Mouse (Mus musculus): ENCODE data around the gene Crtac1. TPM values are rescaled to one million over a fixed set of nuclear protein-coding genes. Genes with fewer than 3 reads are reported as not detected.

Crtac1 gene
- total RNA-seq, 2 experiments from 2014 or later, result 0.17 TPM; not detected in 1

DNA sequence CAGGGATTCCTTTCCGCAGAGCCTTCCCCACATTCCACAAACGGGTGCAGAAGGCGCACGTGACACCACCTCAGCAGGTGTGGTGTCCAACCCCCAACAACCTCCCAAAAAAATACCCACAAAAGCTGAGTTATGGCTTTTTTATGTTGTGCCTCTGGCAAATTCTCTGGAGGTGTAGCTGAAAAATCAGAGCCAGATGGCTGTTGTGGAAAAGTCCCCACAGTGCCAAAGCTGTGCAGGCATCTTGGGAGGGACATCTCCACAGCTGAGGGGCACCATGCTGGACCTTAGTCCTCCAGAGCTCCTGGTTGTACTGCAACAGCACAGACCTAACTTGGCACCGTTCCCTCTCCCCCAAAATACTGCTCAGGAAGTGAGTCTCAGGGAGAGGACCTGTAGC is 74.7 kb downstream of the Crtac1 start:
- Histone ChIP-seq H3K4me3 (no peak overlapping the region), H3K27ac (no peak overlapping the region)
- DNase-seq, result no peak
- no peak for TF ChIP-seq CTCF (IDR thresholded peaks at IDR 0.05)
- intact Hi-C loops (cut with DNase I), result no loop called here

DNA sequence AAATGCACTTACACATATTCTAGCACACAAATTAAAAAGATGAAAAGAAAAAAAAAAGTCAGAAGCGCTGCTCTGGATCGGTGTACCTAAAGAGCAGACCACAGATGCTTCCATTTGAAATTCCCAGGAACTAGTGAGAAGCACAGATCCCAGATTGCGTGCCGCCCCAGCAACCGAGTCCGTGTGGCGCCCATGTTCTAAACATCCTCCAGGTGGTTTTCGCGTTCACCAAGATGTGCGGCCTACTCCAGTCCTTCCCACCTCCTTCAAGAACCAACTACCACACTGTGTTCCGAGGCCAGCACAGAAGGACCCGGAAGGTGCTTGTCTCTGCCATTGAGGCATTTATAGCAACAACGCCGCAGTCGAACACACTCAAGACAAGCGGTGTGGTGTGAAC is 76.1 kb downstream of the Crtac1 start:
- no peak for DNase-seq
- no peak for TF ChIP-seq CTCF (IDR thresholded peaks at IDR 0.05)
- Histone ChIP-seq H3K27ac (no peak overlapping the region), H3K4me3 (no peak overlapping the region)
- intact Hi-C loops (cut with DNase I), result no loop called here

DNA sequence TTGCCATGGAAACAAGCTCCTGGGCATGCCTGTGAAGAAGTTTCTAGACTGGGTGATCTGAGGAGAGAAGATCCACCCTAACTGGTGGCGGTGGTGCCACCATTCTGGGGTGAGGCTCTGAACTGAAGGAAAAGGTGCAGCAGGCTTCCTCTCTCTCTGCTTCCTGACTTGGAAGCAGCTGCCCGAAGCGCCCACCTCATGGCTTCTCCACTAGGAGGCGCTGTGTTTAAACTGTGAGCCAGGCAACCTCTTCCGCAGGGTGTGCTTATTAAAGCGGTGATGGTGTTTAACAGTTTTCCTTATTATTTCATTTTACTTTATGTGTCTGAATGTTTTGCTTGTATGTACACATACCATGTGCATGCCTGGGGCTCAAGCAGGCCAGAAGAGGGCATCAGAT is 90.4 kb downstream of the Crtac1 start:
- peak; percentile 53 for TF ChIP-seq CTCF (IDR thresholded peaks at IDR 0.05)
- H3K4me3 ChIP-seq, result no peak overlapping the region
- DNase-seq, result no peak
- intact Hi-C loops (cut with DNase I), result no loop called here
- no peak overlapping the region for H3K27ac ChIP-seq

DNA sequence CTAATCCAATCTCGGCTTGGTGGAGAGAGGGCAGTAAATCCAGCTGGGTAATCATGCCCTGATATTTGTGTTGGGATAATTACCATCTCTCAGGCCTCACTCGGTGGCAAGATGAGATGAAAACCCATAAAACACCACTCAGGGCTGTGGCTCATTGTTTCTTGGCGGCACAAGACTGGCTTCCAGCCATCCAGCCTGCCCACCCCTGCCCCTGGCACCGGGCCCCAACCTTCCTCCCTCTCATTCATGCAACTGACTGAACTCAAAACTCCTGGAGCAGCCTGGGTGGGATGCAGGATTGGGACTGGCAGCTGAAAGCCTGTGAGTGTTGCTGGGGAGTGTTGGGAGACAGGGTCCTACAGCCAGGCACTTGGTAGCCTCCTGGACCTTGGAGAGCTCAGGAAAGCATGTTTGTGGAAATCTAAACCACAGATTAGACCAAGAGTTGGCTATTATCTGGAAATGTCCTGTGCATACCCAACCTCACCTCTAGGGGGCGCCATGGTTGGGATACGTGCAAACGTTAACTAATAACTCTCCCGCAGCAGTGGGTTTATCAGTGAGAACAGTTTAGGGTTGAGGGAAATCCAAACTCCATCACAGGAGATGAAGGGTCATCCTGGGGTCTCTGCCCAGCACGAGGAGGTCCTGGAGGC is 99.4 kb downstream of the Crtac1 start:
- DNase-seq, result no peak
- TF ChIP-seq CTCF (IDR thresholded peaks at IDR 0.05), result peak; percentile 34
- Histone ChIP-seq H3K4me3 (no peak overlapping the region), H3K27ac (no peak overlapping the region)
- intact Hi-C loops (cut with DNase I), result no loop called here

DNA sequence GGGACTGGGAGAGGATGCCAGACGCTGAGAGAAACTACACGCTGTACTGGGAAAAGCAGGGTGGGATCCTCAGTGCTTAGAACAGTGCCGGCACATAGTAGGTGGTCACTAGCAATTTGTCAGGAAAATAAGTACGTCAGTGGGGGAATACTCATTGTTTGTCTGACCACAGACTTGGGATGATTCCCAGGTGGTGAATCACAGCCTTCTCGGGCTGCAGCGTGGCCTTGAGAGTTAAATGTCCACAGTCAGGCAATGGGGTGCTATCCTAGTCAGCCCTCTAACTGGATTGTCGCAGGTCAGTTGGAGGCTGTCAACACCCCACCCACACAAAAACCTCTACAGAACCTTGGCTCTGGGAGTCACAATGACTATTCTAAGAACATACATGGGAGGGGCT is 100.1 kb downstream of the Crtac1 start:
- no peak for TF ChIP-seq CTCF (IDR thresholded peaks at IDR 0.05)
- intact Hi-C loops (cut with DNase I), result no loop called here
- no peak for DNase-seq
- Histone ChIP-seq H3K27ac (no peak overlapping the region), H3K4me3 (no peak overlapping the region)

DNA sequence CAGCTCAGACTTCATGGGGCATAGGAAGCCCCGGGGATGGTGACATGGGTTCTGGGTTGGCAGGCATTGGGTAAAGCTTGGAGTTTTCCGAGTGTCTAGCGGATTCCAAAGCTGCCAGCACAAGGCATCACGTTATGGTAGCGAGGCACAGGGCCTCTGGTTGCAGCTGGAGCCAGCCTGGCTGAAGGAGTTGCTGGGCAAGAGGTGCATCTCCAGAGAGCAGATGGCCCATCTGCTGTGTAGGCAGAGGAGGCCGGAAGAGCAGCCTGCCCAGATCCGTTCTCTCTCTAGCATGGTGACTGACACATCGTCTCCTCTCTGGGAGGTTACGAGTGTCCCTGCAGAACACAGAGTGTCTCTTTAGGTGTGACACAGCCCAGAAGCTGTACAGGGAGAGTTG is 103.4 kb downstream of the Crtac1 start:
- TF ChIP-seq CTCF (IDR thresholded peaks at IDR 0.05), result no peak
- Histone ChIP-seq H3K4me3 (no peak overlapping the region), H3K27ac (no peak overlapping the region)
- intact Hi-C loops (cut with DNase I), result no loop called here
- no peak for DNase-seq

DNA sequence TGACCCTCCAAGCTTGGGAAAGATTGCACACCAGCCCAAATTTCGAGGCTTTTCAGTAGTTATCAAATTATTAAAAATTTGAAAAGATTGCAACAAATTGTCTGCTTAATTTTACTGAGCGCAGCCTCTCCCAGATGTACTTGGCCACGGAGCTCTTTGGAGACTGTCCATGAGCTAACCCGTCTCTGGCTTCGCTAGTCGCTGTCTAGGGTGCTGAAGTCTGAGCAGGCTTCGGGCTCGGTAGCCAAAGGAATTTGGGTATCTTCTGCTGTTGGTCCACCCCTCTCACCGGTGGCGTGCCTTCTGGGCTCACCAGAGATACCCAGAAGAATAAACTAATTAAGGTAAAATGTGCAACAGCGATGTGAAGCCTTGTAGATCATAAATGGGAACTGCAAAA is 105.7 kb downstream of the Crtac1 start:
- intact Hi-C loops (cut with DNase I), result no loop called here
- DNase-seq, result peak; percentile 78

DNA sequence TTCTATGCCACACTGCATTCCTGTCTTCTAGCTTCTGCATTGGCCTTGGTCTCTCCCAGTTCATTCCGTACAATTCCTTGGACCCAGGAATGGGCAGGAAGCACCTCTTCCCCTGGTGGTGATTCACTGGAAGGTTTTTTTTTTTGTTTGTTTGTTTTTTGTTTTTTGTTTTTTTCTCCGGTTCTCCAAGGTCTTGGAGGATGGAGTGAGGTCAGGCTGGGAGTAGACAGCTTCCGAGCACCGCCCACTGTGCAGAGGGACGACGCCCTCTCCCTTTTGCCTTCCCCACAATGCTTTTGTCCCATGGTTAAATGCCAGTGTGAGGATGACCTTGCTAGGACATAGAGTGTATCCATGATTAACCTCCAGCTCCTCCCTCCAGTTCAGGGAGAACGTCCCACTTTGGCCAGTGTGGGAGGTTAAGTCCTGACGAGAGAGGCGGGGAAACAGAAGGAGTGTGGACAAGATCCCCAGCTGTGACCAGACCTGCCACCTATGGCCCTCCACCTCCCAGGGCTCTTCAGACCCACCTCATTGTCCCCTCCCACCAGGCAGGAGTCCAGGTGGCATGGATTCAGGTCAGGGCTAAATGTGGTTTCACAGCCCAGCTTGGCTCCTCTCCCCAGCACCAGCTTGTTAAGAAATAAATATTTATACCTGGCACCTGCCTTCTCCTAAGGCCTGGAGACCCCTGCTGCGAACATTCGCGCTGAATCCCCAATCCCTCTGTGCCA is 109.1 kb downstream of the Crtac1 start:
- no peak for TF ChIP-seq CTCF (IDR thresholded peaks at IDR 0.05)
- no peak overlapping the region for H3K4me3 ChIP-seq
- no peak overlapping the region for H3K27ac ChIP-seq
- no peak for DNase-seq
- intact Hi-C loops (cut with DNase I), result no loop called here

More for the DNA sequence above, 105.7 kb downstream of the Crtac1 start:
- no peak overlapping the region for H3K27ac ChIP-seq
- H3K4me3 ChIP-seq, result no peak overlapping the region
- no peak for TF ChIP-seq CTCF (IDR thresholded peaks at IDR 0.05)

DNA sequence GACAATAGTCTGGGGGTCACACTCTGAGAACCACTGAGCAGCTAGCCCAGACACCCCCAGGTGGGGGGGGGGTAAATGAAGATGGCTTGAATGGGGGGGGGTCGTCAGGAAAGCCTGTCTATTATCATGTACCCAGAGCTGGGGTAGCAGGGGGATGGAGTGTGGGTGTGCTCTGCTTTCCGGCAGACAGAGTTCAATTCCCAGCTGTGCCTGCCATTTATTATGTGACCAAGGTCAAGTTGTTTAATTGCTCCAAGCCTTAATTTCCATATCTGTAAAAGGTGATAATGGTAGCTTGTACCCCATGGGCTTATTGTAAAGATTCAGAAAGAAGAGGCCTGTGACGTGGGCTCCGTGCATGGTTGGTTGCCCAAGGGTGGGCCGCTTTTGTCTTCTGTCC is 109.6 kb downstream of the Crtac1 start:
- intact Hi-C loops (cut with DNase I), result no loop called here
- H3K27ac ChIP-seq, result no peak overlapping the region
- no peak for DNase-seq
- H3K4me3 ChIP-seq, result no peak overlapping the region
- TF ChIP-seq CTCF (IDR thresholded peaks at IDR 0.05), result no peak

DNA sequence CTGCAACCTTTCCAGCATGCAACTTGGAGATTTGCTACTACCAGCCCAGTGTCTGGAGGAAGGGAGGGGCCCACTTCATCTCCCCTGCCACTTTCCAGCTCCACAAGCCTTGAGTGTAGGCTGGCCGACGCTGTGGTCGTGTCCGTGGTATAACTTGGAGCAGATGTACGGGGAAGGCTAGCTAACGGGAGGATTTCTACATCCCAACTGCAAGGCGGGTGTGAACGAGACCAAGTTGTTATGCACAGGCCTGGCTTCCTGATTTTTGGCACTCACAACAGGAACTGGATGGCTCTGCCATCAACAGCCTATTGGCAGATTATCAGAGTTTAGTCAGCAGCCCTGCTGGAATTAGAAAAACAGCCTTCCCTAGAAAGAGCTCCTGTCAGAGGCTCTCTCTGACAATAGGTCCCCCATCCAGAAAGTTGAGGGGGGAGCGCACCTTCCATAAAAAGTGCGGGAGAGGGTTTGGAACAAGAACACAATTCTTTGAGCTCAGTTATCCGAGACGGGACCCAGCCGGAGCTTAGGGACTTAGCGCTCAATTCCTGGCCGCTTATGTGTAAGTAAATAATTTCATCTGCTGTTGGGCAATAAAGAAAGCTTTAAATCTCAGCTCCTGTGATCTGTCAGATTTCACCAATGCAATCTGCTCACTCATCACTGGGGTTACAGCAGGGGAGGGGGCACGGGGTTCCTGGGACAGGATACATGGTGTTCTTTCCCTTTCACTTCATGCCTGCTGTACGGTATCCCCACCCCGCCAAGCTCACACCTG is 113.7 kb downstream of the Crtac1 start:
- no peak for TF ChIP-seq CTCF (IDR thresholded peaks at IDR 0.05)
- Histone ChIP-seq H3K4me3 (no peak overlapping the region), H3K27ac (no peak overlapping the region)
- no peak for DNase-seq
- intact Hi-C loops (cut with DNase I), result loop anchor here (5.0 kb wide), 1 partner anchor 109 kb away; no protein-coding TSS in a partner anchor

DNA sequence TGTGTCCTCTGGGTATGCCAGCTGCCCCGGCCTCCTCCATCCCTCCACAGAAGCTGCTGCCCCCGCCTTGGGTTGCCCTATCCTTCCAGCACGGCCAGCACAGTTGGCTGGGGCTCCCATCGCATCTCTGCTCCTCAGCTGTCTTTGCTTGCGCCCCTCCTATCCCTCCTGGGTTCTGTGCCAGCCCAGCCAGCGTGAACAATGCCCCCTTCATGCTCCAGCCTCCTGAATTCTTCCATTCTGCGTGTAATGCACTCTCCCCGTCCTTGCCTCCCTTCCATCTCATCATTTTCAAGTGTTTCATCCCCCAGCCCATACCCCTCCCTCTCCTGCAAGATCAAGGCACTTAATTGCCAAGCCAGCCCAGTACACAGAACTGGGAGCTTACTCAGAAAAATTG is 114.6 kb downstream of the Crtac1 start:
- intact Hi-C loops (cut with DNase I), result loop anchor here (5.0 kb wide), 1 partner anchor 110 kb away; no protein-coding TSS in a partner anchor
- Histone ChIP-seq H3K27ac (no peak overlapping the region), H3K4me3 (no peak overlapping the region)
- TF ChIP-seq CTCF (IDR thresholded peaks at IDR 0.05), result no peak
- peak; percentile 25 for DNase-seq

DNA sequence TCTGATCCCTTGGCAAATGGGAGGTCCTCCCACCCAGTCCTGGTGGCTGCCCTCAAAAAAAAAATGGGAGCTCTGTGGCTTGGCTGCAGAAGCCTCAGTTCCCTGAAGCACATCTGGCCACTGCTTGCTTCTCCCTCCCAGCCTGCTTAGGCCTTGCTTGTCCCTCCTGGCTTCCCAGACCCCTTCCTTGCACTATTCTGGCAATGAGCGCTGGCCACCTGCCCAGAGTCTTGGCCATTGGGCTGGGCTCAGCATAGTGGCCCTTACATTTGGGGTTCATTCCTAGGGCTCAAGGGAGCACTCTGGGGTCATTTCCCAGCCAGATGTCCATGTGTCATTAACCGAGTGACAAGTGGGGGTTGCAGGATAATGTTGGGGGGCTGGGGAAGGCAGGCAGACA is 115.1 kb downstream of the Crtac1 start:
- Histone ChIP-seq H3K4me3 (no peak overlapping the region), H3K27ac (no peak overlapping the region)
- DNase-seq, result peak; percentile 52
- no peak for TF ChIP-seq CTCF (IDR thresholded peaks at IDR 0.05)
- intact Hi-C loops (cut with DNase I), result loop anchor here (5.0 kb wide), 1 partner anchor 111 kb away; no protein-coding TSS in a partner anchor

DNA sequence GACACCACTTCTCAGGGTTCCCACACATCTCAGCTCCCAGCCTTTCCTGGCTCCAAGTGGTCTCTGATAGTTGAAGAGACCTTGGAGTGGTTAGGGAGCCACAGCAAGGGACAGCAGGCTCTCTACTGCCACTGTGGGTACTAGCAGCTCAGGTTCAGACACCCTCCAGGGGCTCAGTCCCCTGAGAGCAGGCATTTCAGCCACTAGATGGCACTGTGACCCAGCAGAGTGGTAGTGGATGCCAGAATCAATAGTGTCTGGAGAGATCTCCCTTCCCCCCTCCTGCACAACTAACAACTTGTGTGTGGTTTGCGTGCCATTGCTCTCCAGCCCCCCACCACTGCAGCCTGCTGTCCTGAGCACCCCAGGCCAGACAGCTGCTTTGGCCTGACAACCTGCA is 115.7 kb downstream of the Crtac1 start:
- peak; percentile 84 for TF ChIP-seq CTCF (IDR thresholded peaks at IDR 0.05)
- intact Hi-C loops (cut with DNase I), result loop anchor here (5.0 kb wide), 1 partner anchor 111 kb away; no protein-coding TSS in a partner anchor

More for the DNA sequence above, 115.7 kb downstream of the Crtac1 start:
- no peak overlapping the region for H3K27ac ChIP-seq
- H3K4me3 ChIP-seq, result no peak overlapping the region
- peak; percentile 68 for DNase-seq

All from gastrocnemius, adult 2 months (tissue).